Comparison of ENCODE assay signal across 8 mouse cellular contexts in the genomic region with DNA sequence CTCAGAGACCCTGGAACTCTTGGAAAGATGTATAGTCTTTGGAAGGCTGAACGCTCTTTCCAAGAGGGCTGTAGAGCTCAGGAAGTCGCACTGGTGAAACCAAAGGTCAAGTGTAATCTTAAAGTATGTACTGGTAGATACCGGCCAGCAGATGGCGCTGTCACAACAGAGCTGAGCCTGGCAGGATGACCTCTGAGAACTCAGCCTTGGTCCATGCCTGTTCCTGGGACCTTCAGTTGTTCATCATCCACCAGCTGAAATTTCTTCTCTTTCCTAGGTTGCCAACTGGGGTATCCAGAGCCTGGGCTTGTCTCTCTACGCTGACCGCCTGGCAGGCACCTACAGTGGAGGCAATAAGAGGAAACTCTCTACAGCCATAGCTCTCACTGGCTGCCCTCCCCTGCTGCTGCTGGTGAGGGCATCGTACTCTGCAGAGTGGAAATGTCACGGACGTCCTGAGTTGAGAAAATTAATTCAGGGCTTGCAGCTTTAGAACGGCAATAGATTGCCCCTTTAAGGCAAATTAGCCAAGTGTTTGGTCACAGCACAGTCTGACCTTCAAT.
DNase-seq lines count a peak whose midpoint lies in the region; ATAC-seq lines count a peak whose summit lies in the region.

No protein-coding gene starts in this region.

- H3K4me2 ChIP-seq in midbrain, embryonic 14.5 days (ENCODE audit: low read length) = no peak overlapping the region

- intact Hi-C loops in heart, postnatal 25 days (cut with DNase I) = no loop called here
- intact Hi-C loops in heart, postnatal 14 days (cut with DNase I) = no loop called here

- H3K27me3 ChIP-seq in midbrain, embryonic 14.5 days (ENCODE audit: control insufficient read depth, insufficient read depth, low read length) = no peaks in the 10 kb centered on the region
- no peaks in the 10 kb centered on the region for H3K27me3 ChIP-seq in splenic B cell, adult 2 months (ENCODE audit: control insufficient read depth, insufficient read depth, low read length, poor library complexity, severe bottlenecking)

- H3K27ac ChIP-seq in midbrain, embryonic 14.5 days (replicated peaks; ENCODE audit: low read depth, low read length) = no peak overlapping the region

- 40% methylated on average over 10 of the region's 10 CpGs for WGBS in midbrain, embryonic 14.5 days

- no peak overlapping the region for H3K4me3 ChIP-seq in midbrain, embryonic 14.5 days (replicated peaks; ENCODE audit: low read depth, low read length)

- H3K4me1 ChIP-seq in midbrain, embryonic 14.5 days (ENCODE audit: control insufficient read depth, insufficient read depth, low read length) = peaks cover 8% of the 10 kb centered on the region; the same call in 1 of the 2 replicates

- DNase-seq in heart, adult 18-20 months = peak; percentile 24 to 60
- no peak for DNase-seq in heart, postnatal 25 days (ENCODE audit: low spot score)
- peak; percentile 27 to 61 for DNase-seq in cerebellum, postnatal 4 days (ENCODE audit: low spot score in 2 of 2)
- DNase-seq in heart, postnatal 14 days = peak; percentile 67 to 76
- DNase-seq in layer of hippocampus, postnatal 36 days = peak; percentile 15 to 26
- DNase-seq in midbrain, embryonic 14.5 days = peak; percentile 65
- DNase-seq in splenic B cell, adult 2 months (ENCODE audit: low read depth, low spot score) = peak; percentile 59

- no peaks in the 10 kb centered on the region for H3K9me3 ChIP-seq in midbrain, embryonic 14.5 days (ENCODE audit: control insufficient read depth, low read length)

- ATAC-seq in activated CD4-positive, CD25-positive, alpha-beta regulatory T cell, adult 4 months = peak; percentile 61
- ATAC-seq in midbrain, embryonic 14.5 days (ENCODE audit: low FRiP score, low TSS enrichment) = no peak

- H3K9ac ChIP-seq in midbrain, embryonic 14.5 days (replicated peaks; ENCODE audit: low read length) = no peak overlapping the region

- no peaks in the 10 kb centered on the region for H3K36me3 ChIP-seq in midbrain, embryonic 14.5 days (ENCODE audit: control insufficient read depth, insufficient read depth, low read length)
- no peaks in the 10 kb centered on the region for H3K36me3 ChIP-seq in splenic B cell, adult 2 months (ENCODE audit: control insufficient read depth, insufficient read depth, low read length, poor library complexity, severe bottlenecking)
